Mouse (Mus musculus) heart, adult 2 months (tissue): Measurements from ENCODE around the gene Olfr643.

ENCODE experiments used
- CTCF ChIP-seq: fragments of 200-600 bp; IDR thresholded peaks from 2 replicates; pipeline ENCODE4 v1.8.1; 2022; ENCODE audit warnings: antibody characterized with exemption, mild to moderate bottlenecking, moderate library complexity
- EP300 ChIP-seq: fragments of 200-500 bp; IDR thresholded peaks from 2 replicates; pipeline ENCODE4 v1.6.1; 2011; ENCODE audit warnings: low read depth, low read length, control low read depth; ENCODE audit not compliant: insufficient read depth
- POLR2A ChIP-seq: fragments of 200-500 bp; IDR thresholded peaks from 2 replicates; pipeline ENCODE4 v1.6.1; 2011; ENCODE audit warnings: mild to moderate bottlenecking, low read depth, low read length, control low read depth; ENCODE audit not compliant: insufficient read depth

GRCm38 (mm10) chr7:104143179-104143578, 6.0 kb upstream of the Olfr643 start, which contains the start of gene Ubqln3:
- TF ChIP-seq POLR2A, result no peak
- TF ChIP-seq CTCF, result no peak
- TF ChIP-seq EP300, result no peak
